Mouse (Mus musculus) liver, adult 2 months (tissue): ENCODE results near the gene Adk.

Experiments
- CTCF ChIP-seq: fragments of 200-500 bp; IDR thresholded peaks from 2 replicates; pipeline ENCODE4 v1.5.1; 2011; ENCODE audit warnings: low read depth, low read length, control low read depth
- POLR2A ChIP-seq: fragments of 200-500 bp; IDR thresholded peaks from 2 replicates; pipeline ENCODE4 v1.6.1; 2011; ENCODE audit warnings: low read length, control low read depth; ENCODE audit not compliant: insufficient read depth; ENCODE audit errors: extremely low read depth

DNA sequence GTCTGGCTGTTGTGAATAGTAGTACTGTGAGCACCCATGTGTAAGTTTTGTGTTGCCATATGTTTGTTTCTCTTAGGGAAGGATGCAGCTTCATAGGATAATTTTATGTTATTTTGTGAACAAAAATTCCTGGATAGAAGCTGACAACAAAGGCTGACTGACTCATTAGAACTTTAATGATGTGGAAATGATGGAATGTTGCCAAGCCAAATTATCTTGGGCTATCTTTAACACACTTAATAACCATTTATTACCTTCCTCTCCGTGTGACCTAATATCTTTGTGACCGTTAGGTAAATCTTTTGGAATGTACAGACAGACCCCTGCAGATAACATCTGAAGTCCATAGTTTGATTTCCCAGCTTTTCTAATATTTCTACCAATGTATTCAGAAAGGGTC, 33.7 kb downstream of the Adk start:
- TF ChIP-seq CTCF: no peak
- no peak for TF ChIP-seq POLR2A
